ENCODE assay signal across 13 mouse cellular contexts in genomic region chr2:96166624-96167023, GRCm38 (mm10).
"Had no signal": no experiment of that assay in that cellular context is flagged by ENCODE, and none has a peak within 500 bp of the region (broad histone marks: within the 10 kb centered on the region; RNA-seq: fewer than 3 reads in every experiment).

No protein-coding gene starts in this region.

- H3K4me1 ChIP-seq: kidney, embryonic 15.5 days; limb, embryonic 10.5 days; liver, embryonic 15.5 days; midbrain, embryonic 13.5 days had no signal

- H3K27ac ChIP-seq: kidney, embryonic 15.5 days; limb, embryonic 10.5 days; liver, embryonic 15.5 days; midbrain, embryonic 13.5 days had no signal

- H3K9me3 ChIP-seq: kidney, embryonic 15.5 days; limb, embryonic 10.5 days; liver, embryonic 15.5 days; midbrain, embryonic 13.5 days had no signal

- ATAC-seq: intestine, embryonic 16.5 days; midbrain, embryonic 13.5 days had no signal

- DNase-seq: kidney, adult 2 months; kidney, postnatal 14 days; lung, adult 2 months; lung, postnatal 36 days; right cerebral cortex, adult 18-20 months; right cerebral cortex, postnatal 25 days; thymus, postnatal 4 days had no signal

- H3K4me3 ChIP-seq: kidney, embryonic 15.5 days; limb, embryonic 10.5 days; liver, embryonic 15.5 days; midbrain, embryonic 13.5 days had no signal

- H3K9ac ChIP-seq: kidney, embryonic 15.5 days; liver, embryonic 15.5 days; midbrain, embryonic 13.5 days had no signal

- H3K4me2 ChIP-seq: kidney, embryonic 15.5 days; liver, embryonic 11.5 days; liver, embryonic 15.5 days; midbrain, embryonic 13.5 days had no signal

- H3K36me3 ChIP-seq: kidney, embryonic 15.5 days; limb, embryonic 10.5 days; liver, embryonic 15.5 days; midbrain, embryonic 13.5 days had no signal

- H3K27me3 ChIP-seq: kidney, embryonic 15.5 days; liver, embryonic 15.5 days; midbrain, embryonic 13.5 days had no signal
